Comparison of ENCODE assay signal across 8 mouse cellular contexts in the genomic region with DNA sequence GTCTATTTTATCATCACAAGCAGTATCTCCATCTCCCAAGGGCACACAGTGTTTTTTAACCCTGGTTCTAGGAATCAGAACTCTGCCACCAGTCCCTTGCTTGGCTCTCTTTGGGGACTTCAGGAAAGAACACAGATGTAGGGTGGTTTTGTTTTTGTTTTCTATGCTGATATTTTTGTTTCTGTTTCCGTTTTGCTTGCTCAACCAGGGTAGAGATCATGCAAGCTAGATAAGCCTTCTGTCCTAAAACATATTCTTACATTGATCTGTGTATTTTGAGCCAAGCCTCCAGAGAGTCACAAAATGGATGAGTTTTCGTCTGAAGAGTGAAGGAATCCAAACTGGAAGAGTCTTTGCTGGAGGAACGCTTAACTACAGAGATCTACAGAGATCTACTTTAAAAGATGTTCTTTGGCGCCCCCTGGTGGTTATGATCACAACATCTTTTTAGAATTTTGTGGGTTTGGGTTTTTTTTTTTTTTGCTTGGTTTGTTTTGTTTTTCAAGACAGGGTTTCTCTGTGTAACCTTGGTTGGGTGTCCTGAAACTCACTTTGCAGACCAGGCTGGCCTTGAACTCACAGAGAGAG. TPM values are rescaled to one million over a fixed set of nuclear protein-coding genes. Genes with fewer than 3 reads are reported as not detected.
DNase-seq lines count a peak whose midpoint lies in the region; ATAC-seq and TF ChIP-seq lines count a peak whose summit lies in the region.

No protein-coding gene starts in this region.

- no peak for TF ChIP-seq EP300 in stomach, postnatal 0 days (optimal IDR thresholded peaks at IDR 0.05)

- no peaks in the 10 kb centered on the region for H3K79me2 ChIP-seq in macrophage (ENCODE audit: inconsistent target)

- TF ChIP-seq CTCF in kidney, adult 2 months (conservative IDR thresholded peaks at IDR 0.05; ENCODE audit: insufficient read depth, insufficient read length, low read depth, low read length) = no peak
- TF ChIP-seq CTCF in cerebellum, adult 2 months (IDR thresholded peaks at IDR 0.05; ENCODE audit: borderline replicate concordance, insufficient read depth, low read depth, low read length) = 0 out of 2 replicates have a peak, but pooled peaks have one; percentile 17
- TF ChIP-seq CTCF in stomach, postnatal 0 days (IDR thresholded peaks at IDR 0.05; ENCODE audit: low read depth) = peak; percentile 80

- H3K4me3 ChIP-seq in kidney, adult 2 months (ENCODE audit: insufficient read depth, low read depth, low read length) = no peak overlapping the region
- H3K4me3 ChIP-seq in kidney, embryonic 14.5 days (ENCODE audit: low read length) = no peak overlapping the region
- no peak overlapping the region for H3K4me3 ChIP-seq in cerebellum, adult 2 months (replicated peaks; ENCODE audit: insufficient read depth, low read depth, low read length)
- H3K4me3 ChIP-seq in macrophage (ENCODE audit: inconsistent target) = peak overlapping the region; percentile 1; the same call in 1 of the 2 replicates
- H3K4me3 ChIP-seq in stomach, postnatal 0 days (ENCODE audit: low read depth, low read length) = no peak overlapping the region

- WGBS in kidney, adult 2 months = 11% methylated on average over 4 of the region's 4 CpGs
- 18% methylated on average over 4 of the region's 4 CpGs for WGBS in kidney, embryonic 14.5 days
- WGBS in cerebellum, adult 2 months = 22% methylated on average over 4 of the region's 4 CpGs
- 15% methylated on average over 4 of the region's 4 CpGs for WGBS in macrophage (ENCODE audit: missing documents)
- WGBS in stomach, postnatal 0 days = 13% methylated on average over 4 of the region's 4 CpGs

- no peaks in the 10 kb centered on the region for H3K9me3 ChIP-seq in kidney, embryonic 14.5 days (ENCODE audit: control insufficient read depth, low read length)
- H3K9me3 ChIP-seq in stomach, postnatal 0 days (ENCODE audit: control insufficient read depth, low read length) = no peaks in the 10 kb centered on the region

- no peak overlapping the region for H3K9ac ChIP-seq in kidney, embryonic 14.5 days (ENCODE audit: low read depth, low read length)
- H3K9ac ChIP-seq in stomach, postnatal 0 days (ENCODE audit: low read length) = no peak overlapping the region

- H3K27ac ChIP-seq in kidney, adult 2 months (ENCODE audit: insufficient read depth, low read depth, low read length) = no peak overlapping the region
- H3K27ac ChIP-seq in kidney, embryonic 14.5 days (ENCODE audit: low read depth, low read length) = no peak overlapping the region
- H3K27ac ChIP-seq in cerebellum, adult 2 months (ENCODE audit: insufficient read depth, low read length) = no peak overlapping the region
- H3K27ac ChIP-seq in macrophage = peak overlapping the region; percentile 1; the same call in 1 of the 2 replicates
- no peak overlapping the region for H3K27ac ChIP-seq in stomach, postnatal 0 days (replicated peaks)

- no peak for TF ChIP-seq POLR2A in kidney, adult 2 months (IDR thresholded peaks at IDR 0.05; ENCODE audit: low read depth, low read length)
- TF ChIP-seq POLR2A in cerebellum, adult 2 months (IDR thresholded peaks at IDR 0.05; ENCODE audit: borderline replicate concordance, insufficient read depth, low read length) = no peak

- no peaks in the 10 kb centered on the region for H3K4me1 ChIP-seq in kidney, adult 2 months (ENCODE audit: control insufficient read depth, insufficient read depth, low read length)
- no peaks in the 10 kb centered on the region for H3K4me1 ChIP-seq in kidney, embryonic 14.5 days (ENCODE audit: control insufficient read depth, insufficient read depth, low read length)
- no peaks in the 10 kb centered on the region; the same call in 1 of the 2 replicates for H3K4me1 ChIP-seq in cerebellum, adult 2 months (ENCODE audit: control insufficient read depth, insufficient read depth, low read length)
- H3K4me1 ChIP-seq in stomach, postnatal 0 days (replicated peaks; ENCODE audit: control insufficient read depth, insufficient read depth) = no peaks in the 10 kb centered on the region

- no peaks in the 10 kb centered on the region for H3K27me3 ChIP-seq in kidney, adult 2 months (replicated peaks; ENCODE audit: control insufficient read depth, insufficient read depth, low read length)
- H3K27me3 ChIP-seq in kidney, embryonic 14.5 days (ENCODE audit: control insufficient read depth, insufficient read depth, low read length) = no peaks in the 10 kb centered on the region
- H3K27me3 ChIP-seq in cerebellum, adult 2 months (ENCODE audit: control insufficient read depth, insufficient read depth, low read length) = no peaks in the 10 kb centered on the region
- no peaks in the 10 kb centered on the region for H3K27me3 ChIP-seq in stomach, postnatal 0 days (ENCODE audit: control insufficient read depth, insufficient read depth, low read length)

- DNase-seq in kidney, adult 2 months = peak; percentile 79
- DNase-seq in MEL-GATA-1-ER (ENCODE audit: extremely low read depth, low read depth) = peak; percentile 44
- DNase-seq in cerebellum, adult 2 months = peak; percentile 45 to 49
- peak; percentile 70 for DNase-seq in heart, adult 8-10 months (ENCODE audit: low spot score)
- DNase-seq in layer of hippocampus, postnatal 25 days (ENCODE audit: extremely low spot score in 1 of 2, low spot score in 1 of 2) = peak; percentile 35 to 89
- DNase-seq in stomach, postnatal 0 days (ENCODE audit: low spot score) = peak; percentile 65

- no peak for ATAC-seq in kidney, embryonic 14.5 days (ENCODE audit: low FRiP score, low TSS enrichment)
- ATAC-seq in stomach, postnatal 0 days (ENCODE audit: low FRiP score, low TSS enrichment) = no peak

- no peak overlapping the region for H3K4me2 ChIP-seq in kidney, embryonic 14.5 days (replicated peaks; ENCODE audit: low read depth, low read length)
- no peak overlapping the region for H3K4me2 ChIP-seq in stomach, postnatal 0 days (replicated peaks; ENCODE audit: low read depth)

- no peaks in the 10 kb centered on the region for H3K36me3 ChIP-seq in kidney, adult 2 months (ENCODE audit: control insufficient read depth, insufficient read depth, low read length)
- no peaks in the 10 kb centered on the region for H3K36me3 ChIP-seq in kidney, embryonic 14.5 days (ENCODE audit: control insufficient read depth, insufficient read depth, low read length)
- H3K36me3 ChIP-seq in macrophage (ENCODE audit: inconsistent target) = no peaks in the 10 kb centered on the region
- no peaks in the 10 kb centered on the region for H3K36me3 ChIP-seq in stomach, postnatal 0 days (ENCODE audit: control insufficient read depth, insufficient read depth, low read length)

RNA-seq across cellular contexts. Expression of gene Mrtfa, which starts 8.9 kb away (rescaled TPM):
- polyA plus RNA-seq in kidney, adult 2 months (2012; rRNA removed) = 15.1 and 16.0 TPM in 2 replicates
- 23.1 and 28.2 TPM in 2 replicates for polyA plus RNA-seq in kidney, embryonic 14.5 days (2014; fragmentation: Nextera tagmentation; extraction: Ambion mirVana)
- polyA plus RNA-seq in cerebellum, adult 2 months (2012; rRNA removed) = 20.0 and 20.8 TPM in 2 replicates
- total RNA-seq in heart, adult 8-10 months (2022) = 1 to 10 TPM; 5.4 to 7.4 (median 6.7) TPM
- total RNA-seq in layer of hippocampus, postnatal 25 days (2021) = 10 to 100 TPM; 89.6 to 94.5 TPM
- total RNA-seq in macrophage (2018; cell fraction: chromatin; rRNA removed) = 100 to 1,000 TPM; 109 to 706 (median 261) TPM
- 10 to 100 TPM; 42.3 to 93.8 (median 61.3) TPM for total RNA-seq in macrophage (2018; cell fraction: cytosol; rRNA removed)
- total RNA-seq in macrophage (2018; cell fraction: nucleus; rRNA removed) = 100 to 1,000 TPM in 23 of 26 experiments, 10 to 100 TPM in 3; 69.7 to 321 (median 147) TPM
- 27.7 to 61.9 TPM (median 51.4 TPM) in 3 replicates for polyA plus RNA-seq in macrophage (2018)
- 12.6 and 14.3 TPM in 2 replicates for polyA plus RNA-seq in stomach, postnatal 0 days (2015; fragmentation: Nextera tagmentation; extraction: Ambion mirVana)

RNA-seq across cellular contexts. Expression of gene Mchr1, which starts 35.8 kb away (rescaled TPM):
- 2.1 and 2.3 TPM in 2 replicates for polyA plus RNA-seq in kidney, adult 2 months (2012; rRNA removed)
- polyA plus RNA-seq in kidney, embryonic 14.5 days (2014; fragmentation: Nextera tagmentation; extraction: Ambion mirVana) = 0.71 and 1.0 TPM in 2 replicates
- 3.6 and 4.1 TPM in 2 replicates for polyA plus RNA-seq in cerebellum, adult 2 months (2012; rRNA removed)
- not detected for total RNA-seq in heart, adult 8-10 months (2022)
- 10 to 100 TPM; 21.3 to 24.9 TPM for total RNA-seq in layer of hippocampus, postnatal 25 days (2021)
- not detected for total RNA-seq in macrophage (2018; cell fraction: chromatin; rRNA removed)
- total RNA-seq in macrophage (2018; cell fraction: cytosol; rRNA removed) = not detected
- total RNA-seq in macrophage (2018; cell fraction: nucleus; rRNA removed) = not detected
- polyA plus RNA-seq in macrophage (2018) = not detected in 3 replicates
- 3.0 and 4.9 TPM in 2 replicates for polyA plus RNA-seq in stomach, postnatal 0 days (2015; fragmentation: Nextera tagmentation; extraction: Ambion mirVana)
